Mouse (Mus musculus) layer of hippocampus, adult 2 months (tissue): ENCODE results near the gene Myo15b. TPM values are rescaled to one million over a fixed set of nuclear protein-coding genes. Genes with fewer than 3 reads are reported as not detected.

Experiments used
- DNase-seq, 2 experiments: peaks; one replicate each; pipeline ENCODE4 v3.0.0; 2022; ENCODE audit warnings: low spot score in 2 of 2
- H3K27ac ChIP-seq: fragments of 200-600 bp; 2 replicates; pipeline ENCODE4 v1.8.1; 2022
- H3K4me3 ChIP-seq: fragments of 200-600 bp; 2 replicates; pipeline ENCODE4 v1.8.1; 2022; ENCODE audit warnings: mild to moderate bottlenecking
- CTCF ChIP-seq: fragments of 200-600 bp; conservative IDR thresholded peaks from 2 replicates; pipeline ENCODE4 v1.8.1; 2022; ENCODE audit warnings: antibody characterized with exemption, mild to moderate bottlenecking, moderate library complexity
- total RNA-seq, 2 experiments: library from RNA; stranded (reverse); gene quantifications; 2 replicates each; pipeline ENCODE4 v1.2.3; 2021

Gene Myo15b
- total RNA-seq, 2 experiments from 2014 or later: 0.22 to 0.41 TPM

DNA sequence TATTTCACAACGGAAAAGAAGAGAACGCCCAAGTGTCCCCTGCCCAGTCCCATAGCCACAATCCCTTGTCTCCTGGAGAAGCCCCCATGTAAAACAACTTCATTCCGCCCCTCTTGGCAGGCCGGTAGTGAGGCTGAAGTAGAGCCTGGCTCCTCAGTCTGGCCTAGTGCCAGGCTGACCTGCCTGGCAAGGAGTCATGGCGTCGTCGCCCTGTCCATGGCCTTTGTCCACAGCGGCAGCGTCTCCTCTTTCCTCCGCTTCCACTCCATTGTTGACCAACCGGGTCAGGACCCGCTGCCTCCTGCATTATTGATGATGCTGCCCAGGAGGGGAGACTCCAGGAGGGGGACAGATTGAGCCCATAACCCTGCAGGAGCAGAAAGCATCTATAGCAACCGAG is 270 bp upstream of the Myo15b start:
- H3K27ac ChIP-seq: no peak overlapping the region
- no peak for TF ChIP-seq CTCF
- no peak overlapping the region for H3K4me3 ChIP-seq
- no peak for DNase-seq

DNA sequence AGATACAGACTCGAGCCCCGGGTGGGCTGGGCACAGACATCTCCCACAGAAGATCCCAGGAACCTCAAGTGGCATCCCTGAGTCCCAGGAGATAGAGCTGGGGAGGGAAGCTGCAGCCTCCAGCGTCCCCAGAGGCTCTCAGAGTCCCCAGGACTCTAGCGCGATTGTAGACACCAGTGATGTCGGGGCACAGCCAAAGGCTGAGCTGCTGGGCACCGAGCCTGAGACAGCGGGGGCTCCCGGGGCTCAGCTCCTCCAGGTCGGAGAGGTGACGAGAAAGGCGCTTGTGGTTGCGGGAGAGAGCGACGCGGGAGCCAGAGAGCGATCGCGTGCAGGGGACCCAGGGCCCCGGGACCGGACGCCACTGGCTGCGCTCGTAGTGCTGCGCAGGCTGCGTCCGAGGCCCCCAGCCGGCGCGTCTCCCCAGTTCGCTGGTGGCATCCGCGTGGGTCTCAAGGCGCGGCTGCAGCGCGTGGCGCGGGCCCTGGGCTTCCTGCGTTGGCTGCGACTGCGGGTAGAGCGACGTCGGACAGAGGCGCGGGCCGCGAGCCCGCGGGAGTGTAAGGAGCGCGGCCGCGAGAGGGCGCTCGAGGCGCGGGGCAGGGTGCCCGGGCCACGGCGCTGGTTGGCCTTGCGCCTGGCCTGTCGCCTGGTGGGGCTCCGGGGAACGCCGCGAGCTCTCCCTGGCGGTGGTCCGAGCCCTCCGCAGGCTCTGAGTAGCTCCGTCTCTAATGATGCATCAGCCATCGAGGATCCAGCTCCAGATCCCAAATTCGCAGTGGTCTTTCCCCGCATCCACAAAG is 1.1 kb downstream of the Myo15b start:
- H3K4me3 ChIP-seq: peak overlapping the region; percentile 32; the same call in 1 of the 2 replicates
- no peak overlapping the region for H3K27ac ChIP-seq
- peak; percentile 87 for TF ChIP-seq CTCF
- peak; percentile 53 to 78 for DNase-seq

DNA sequence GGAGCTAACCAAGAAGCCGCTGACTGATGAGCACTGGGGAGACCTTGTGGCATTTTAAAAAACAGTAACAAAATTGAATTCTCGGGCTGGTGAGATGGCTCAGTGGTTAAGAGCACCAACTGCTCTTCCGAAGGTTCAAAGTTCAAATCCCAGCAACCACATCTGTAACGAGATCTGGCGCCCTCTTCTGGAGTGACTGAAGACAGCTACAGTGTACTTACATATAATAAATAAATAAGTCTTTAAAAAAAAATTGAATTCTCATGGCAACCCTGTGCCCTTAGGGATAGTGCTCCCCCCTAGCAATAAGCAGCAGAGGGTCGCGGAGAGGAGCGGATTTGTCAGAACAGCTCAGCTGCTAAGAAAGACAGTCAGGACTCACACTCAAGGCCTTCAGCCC is 5.7 kb downstream of the Myo15b start:
- DNase-seq: no peak
- Histone ChIP-seq H3K4me3 (no peak overlapping the region), H3K27ac (no peak overlapping the region)
- peak; percentile 52 for TF ChIP-seq CTCF

DNA sequence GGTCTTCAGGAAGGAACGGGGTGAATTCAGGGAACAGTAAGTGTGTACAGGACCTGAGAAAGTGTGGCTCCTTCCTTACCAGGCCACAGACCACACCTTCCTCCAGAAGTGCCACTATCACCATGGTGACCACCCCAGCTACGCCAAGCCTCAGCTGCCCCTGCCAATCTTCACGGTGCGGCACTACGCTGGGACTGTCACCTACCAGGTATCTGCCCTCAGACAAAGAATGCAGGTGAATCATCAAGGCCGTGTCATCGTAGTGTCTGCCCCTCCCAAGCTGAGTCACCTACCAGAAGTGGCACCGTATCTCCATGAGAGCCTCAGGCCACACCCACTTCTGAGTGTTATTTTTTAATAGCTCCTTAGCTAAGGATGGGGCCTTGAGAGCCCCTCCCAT is 11.2 kb downstream of the Myo15b start:
- Histone ChIP-seq H3K27ac (no peak overlapping the region), H3K4me3 (no peak overlapping the region)
- no peak for TF ChIP-seq CTCF
- no peak for DNase-seq

DNA sequence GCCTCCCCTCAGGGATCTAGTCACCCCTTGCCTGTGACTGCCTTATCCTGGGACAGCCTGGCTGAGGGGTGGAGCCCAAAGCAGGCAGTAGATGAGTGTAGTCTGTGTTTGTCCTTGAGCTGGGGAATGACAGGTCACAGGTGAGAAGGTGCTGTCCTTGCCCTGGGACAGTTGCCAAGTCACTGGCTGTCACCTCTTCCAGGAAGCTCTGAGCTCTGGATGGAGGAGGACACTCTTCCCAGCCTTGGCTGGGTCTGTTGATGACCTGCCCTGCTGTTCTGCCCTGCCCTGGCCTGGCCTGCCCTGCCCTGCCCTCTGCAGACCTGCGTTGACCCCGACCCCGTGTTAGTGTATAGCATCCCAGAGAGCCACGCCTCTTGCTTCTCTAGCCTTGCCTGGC is 14.2 kb downstream of the Myo15b start:
- no peak for DNase-seq
- no peak for TF ChIP-seq CTCF
- Histone ChIP-seq H3K27ac (no peak overlapping the region), H3K4me3 (no peak overlapping the region)

DNA sequence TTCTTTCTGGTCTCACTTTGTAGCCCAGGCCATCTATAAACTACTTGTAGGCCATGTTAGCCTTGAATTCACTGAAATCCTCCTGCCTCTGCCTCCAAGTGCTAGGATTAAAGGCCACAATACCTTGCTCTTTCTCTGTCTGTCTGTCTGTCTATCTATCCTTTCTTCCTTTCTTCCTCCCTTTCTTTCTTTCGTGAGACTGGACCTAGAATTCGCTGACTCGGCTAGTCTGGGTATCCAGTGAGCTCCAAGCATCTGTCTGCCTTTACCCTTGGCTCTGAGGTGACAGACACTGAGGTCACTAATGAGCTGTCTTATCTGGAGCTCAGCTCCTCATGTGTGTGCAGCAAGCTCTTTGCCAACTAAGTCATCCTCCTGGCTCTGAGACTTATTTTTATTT is 17.7 kb downstream of the Myo15b start:
- H3K27ac ChIP-seq: no peak overlapping the region
- no peak for DNase-seq
- H3K4me3 ChIP-seq: no peak overlapping the region
- TF ChIP-seq CTCF: no peak

DNA sequence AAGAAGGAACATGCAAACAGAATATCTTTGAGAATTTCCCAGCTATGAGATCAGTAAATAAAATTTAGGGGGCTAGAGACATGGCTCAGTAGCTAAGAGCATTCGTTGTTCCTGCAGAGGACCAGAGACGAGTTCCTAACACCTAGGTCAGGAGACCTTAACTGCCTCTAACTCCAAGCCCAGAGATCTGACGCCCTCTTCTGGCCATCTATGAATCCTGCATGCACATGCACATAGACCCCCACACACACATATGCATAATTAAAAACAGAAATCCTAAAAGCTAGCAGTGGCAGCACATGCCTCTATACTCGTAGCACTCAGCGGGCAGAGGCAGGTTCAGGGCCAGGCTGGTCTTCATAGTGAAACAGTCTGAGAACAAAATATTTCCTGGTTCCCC is 18.2 kb downstream of the Myo15b start:
- no peak for DNase-seq
- peak; percentile 30 for TF ChIP-seq CTCF
- Histone ChIP-seq H3K4me3 (no peak overlapping the region), H3K27ac (no peak overlapping the region)

DNA sequence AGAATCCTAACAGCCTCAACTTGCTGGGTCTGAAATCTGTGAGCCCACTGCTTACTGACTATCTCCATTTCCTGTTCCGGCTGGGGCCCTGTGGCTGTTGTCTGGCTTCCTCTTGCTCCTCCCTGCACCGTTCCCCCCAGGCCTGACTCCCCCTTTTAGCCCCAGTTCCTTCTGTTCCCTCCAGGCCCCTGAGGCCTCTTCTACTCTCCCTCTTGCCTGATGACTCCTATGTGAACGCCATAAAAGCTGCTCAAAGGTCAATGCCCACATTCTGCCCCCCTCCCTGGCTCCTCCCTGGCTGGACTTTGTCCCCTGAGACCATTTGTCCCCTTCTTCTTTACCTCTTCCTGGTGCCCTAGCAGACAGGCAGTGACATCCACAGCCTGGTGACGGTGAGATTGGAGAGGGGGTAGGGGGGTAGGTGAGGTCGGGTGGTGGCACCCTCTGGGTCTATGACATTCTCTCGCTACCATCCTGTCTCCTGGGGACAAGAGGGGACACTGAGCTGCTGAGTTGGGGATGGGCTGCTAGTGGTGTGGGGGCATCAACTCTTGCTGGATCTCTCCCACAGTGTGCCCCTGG is 19.1 kb downstream of the Myo15b start:
- Histone ChIP-seq H3K27ac (no peak overlapping the region), H3K4me3 (no peak overlapping the region)
- DNase-seq: no peak
- TF ChIP-seq CTCF: no peak

DNA sequence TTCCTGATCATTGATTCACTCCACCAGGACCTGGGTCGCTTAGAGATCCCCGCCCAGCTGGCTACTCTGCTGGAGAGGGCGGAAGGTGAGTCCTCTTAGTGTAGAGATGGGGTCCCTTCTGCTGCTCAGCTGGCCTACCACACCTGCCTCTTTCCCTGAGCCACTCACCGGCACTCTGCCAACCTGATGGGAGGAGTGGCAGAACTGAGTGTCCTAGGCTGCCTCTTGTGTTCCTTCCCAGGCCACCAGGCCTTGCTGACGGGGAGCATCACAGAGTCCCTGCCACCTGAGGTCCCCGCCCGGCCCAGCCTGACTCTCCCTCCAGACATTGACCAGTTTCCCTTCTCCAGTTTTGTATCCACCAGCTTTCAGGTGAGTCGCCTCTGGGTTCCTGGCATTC is 19.9 kb downstream of the Myo15b start:
- H3K27ac ChIP-seq: no peak overlapping the region
- no peak overlapping the region for H3K4me3 ChIP-seq
- DNase-seq: no peak
- TF ChIP-seq CTCF: no peak

DNA sequence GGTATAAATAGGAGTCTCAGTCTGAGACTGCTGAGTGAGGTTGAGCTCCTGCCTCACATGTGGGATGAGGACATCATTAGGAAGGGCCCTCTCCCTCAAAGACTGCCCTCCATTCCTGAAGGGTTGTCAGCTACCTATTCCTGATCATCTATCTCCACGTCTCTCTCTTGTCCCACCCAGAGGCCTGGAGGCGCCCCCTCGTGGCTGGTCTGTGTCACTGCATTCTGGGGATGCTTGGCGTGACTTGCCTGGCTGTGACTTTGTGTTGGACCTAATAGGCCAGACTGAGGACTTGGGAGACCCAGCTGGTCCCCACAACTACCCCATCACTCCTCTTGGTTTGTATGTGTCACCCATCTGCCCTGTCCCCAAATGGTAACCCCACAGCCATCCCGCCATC is 22.8 kb downstream of the Myo15b start:
- no peak overlapping the region for H3K27ac ChIP-seq
- peak; percentile 83 for TF ChIP-seq CTCF
- DNase-seq: no peak
- H3K4me3 ChIP-seq: no peak overlapping the region

DNA sequence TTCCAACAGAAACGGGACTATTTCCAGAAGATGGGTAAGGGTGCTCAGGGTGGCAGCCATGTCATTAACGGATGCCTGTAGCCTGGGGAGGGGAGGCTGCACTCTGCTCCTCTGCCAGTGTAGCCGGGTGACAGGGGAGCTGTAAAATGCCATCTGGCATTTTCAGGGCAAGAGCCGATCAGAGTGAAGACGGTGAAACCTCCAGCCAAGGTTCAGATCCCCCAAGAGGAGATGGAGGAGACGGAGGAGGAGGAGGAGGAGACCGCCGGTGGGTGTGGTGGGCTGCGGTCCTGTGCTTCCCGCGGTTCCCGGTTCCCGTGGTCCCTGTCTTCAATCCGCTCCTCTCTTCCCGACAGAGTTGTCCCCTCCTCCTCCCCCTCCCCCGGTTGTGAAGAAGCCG is 25.0 kb downstream of the Myo15b start:
- TF ChIP-seq CTCF: no peak
- Histone ChIP-seq H3K4me3 (no peak overlapping the region), H3K27ac (no peak overlapping the region)
- no peak for DNase-seq

DNA sequence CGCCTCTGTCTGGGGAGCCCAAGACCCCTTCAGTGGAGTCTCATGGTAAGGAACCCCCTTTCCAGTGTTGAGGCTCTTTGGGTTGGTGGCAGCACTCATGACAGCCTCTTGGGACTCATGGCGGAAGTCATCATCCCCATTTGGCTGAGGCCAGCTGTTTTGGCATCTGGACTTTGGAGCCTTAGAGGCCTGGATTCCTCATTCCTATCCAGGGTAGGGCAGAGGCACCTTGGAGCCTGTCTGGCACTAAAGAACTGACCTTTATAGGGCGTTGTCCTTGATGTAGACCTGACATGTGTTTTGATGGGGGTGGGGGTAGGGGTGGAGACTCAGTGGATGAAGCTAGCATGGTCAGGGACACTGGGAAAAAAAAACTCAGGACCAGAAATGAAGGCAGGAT is 26.2 kb downstream of the Myo15b start:
- Histone ChIP-seq H3K27ac (no peak overlapping the region), H3K4me3 (no peak overlapping the region)
- TF ChIP-seq CTCF: no peak
- DNase-seq: no peak

DNA sequence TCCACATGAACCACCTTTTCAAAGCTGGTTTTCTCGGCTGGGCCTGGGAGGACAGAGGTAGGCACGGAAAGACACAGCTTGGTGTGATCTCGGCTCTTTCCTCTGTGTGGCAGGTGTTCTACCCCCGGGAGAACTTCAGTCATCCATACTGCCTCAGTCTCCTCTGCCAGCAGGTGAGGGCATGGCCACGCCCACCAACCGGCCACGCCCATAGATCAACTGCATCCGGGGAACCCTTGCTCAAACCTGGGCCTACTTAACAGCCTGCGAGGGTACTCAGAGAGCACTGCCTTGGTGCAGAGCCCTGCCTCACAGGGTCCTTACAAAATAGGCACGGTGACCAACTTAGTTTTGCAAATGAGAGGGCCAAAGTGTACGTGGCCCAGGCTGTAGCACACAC is 27.1 kb downstream of the Myo15b start:
- Histone ChIP-seq H3K4me3 (no peak overlapping the region), H3K27ac (no peak overlapping the region)
- no peak for DNase-seq
- TF ChIP-seq CTCF: no peak

DNA sequence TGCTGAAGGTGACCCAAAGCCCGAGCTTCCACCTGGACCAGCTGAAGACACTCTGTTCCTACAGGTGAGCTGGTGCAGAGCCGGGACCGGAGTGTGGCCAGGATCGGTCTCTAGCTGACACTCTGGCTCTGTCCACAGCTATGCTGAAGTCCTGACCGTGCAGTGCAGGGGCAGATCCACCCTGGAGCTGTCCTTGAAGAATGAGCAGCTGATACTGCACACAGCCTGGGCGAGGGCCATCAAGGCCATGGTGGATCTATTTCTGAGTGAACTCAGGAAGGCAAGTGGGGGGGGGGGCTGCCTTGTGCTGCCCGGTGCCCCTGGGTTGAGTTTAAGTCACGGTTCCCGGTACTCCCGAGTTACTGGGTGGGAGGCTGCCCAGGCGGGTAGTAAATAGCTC is 28.2 kb downstream of the Myo15b start:
- no peak overlapping the region for H3K27ac ChIP-seq
- no peak for TF ChIP-seq CTCF
- no peak for DNase-seq
- no peak overlapping the region for H3K4me3 ChIP-seq
